Mouse (Mus musculus) intestine, embryonic 14.5 days (tissue): ENCODE data around the gene Manbal. TPM values are rescaled to one million over a fixed set of nuclear protein-coding genes. Genes with fewer than 3 reads are reported as not detected.
A peak's percentile ranks its signal among the peaks of the same experiment; 100 is the strongest.

ENCODE experiments used
- ATAC-seq: fragments of 200-750 bp; cut with Nextera tagmentation; replicated peaks from 2 replicates; pipeline ENCODE4 v1.8.0; 2017; ENCODE audit warnings: low read depth, moderate number of reproducible peaks, moderate TSS enrichment, moderate library complexity; ENCODE audit not compliant: low FRiP score, low TSS enrichment
- DNase-seq: peaks from one replicate; pipeline ENCODE4 v3.0.0-alpha.2; 2018; ENCODE audit warnings: low spot score
- H3K27ac ChIP-seq: fragments of 300-500 bp; sonication (generic); 2 replicates; pipeline ENCODE4 v1.5.1; 2014; ENCODE audit warnings: low read depth, mild to moderate bottlenecking, control low read depth
- H3K27me3 ChIP-seq: fragments of 300-500 bp; sonication (generic); replicated peaks from 2 replicates; pipeline ENCODE4 v1.6.1; 2014; ENCODE audit warnings: low read length, control low read depth; ENCODE audit not compliant: control insufficient read depth, insufficient read depth
- H3K36me3 ChIP-seq: fragments of 300-500 bp; sonication (generic); 2 replicates; pipeline ENCODE4 v1.6.1; 2014; ENCODE audit warnings: low read length, control low read depth; ENCODE audit not compliant: control insufficient read depth, insufficient read depth
- H3K4me1 ChIP-seq: fragments of 300-500 bp; sonication (generic); replicated peaks from 2 replicates; pipeline ENCODE4 v1.6.1; 2014; ENCODE audit warnings: low read length, control low read depth, mixed read lengths; ENCODE audit not compliant: control insufficient read depth, insufficient read depth
- H3K4me2 ChIP-seq: fragments of 300-500 bp; sonication (generic); 2 replicates; pipeline ENCODE4 v1.6.1; 2014; ENCODE audit warnings: low read length
- H3K4me3 ChIP-seq: fragments of 300-500 bp; sonication (generic); 2 replicates; pipeline ENCODE4 v1.5.1; 2014; ENCODE audit warnings: low read depth, low read length, control low read depth, mixed read lengths
- H3K9ac ChIP-seq: fragments of 300-500 bp; sonication (generic); 2 replicates; pipeline ENCODE4 v1.6.1; 2014; ENCODE audit warnings: mild to moderate bottlenecking, low read length
- H3K9me3 ChIP-seq: fragments of 300-500 bp; sonication (generic); 2 replicates; pipeline ENCODE4 v1.6.1; 2016; ENCODE audit warnings: low read length, control low read depth; ENCODE audit not compliant: control insufficient read depth
- WGBS: fragments of 180-500 bp; shearing (Covaris S2); extraction: QIAGEN DNeasy Blood & Tissue Kit; methylation state at CpG from one replicate; pipeline ENCODE4 v1.1.7; 2014; 5-methylcytosine and 5-hydroxymethylcytosine counted together
- polyA plus RNA-seq: library from polyadenylated mRNA; unstranded; fragments of >200 nt; fragmentation: Nextera tagmentation; extraction: Ambion mirVana; gene quantifications from 2 replicates; pipeline ENCODE4 v1.2.1, GENCODE M21; 2014

Manbal gene
- polyA plus RNA-seq, 1 experiment from 2014 or later: 43.3 TPM

- Histone ChIP-seq H3K4me3 (peak overlapping the region; percentile 62), H3K27ac (peak overlapping the region; percentile 93), H3K9me3 (no peaks in the 10 kb centered on the region), H3K9ac (peak overlapping the region; percentile 97), H3K27me3 (no peaks in the 10 kb centered on the region), H3K4me2 (peak overlapping the region; percentile 69), H3K4me1 (peaks cover 55% of the 10 kb centered on the region), H3K36me3 (peaks cover 9% of the 10 kb centered on the region)
- peak; percentile 54 for ATAC-seq
- 35% methylated on average over 11 of the region's 11 CpGs for WGBS
- DNase-seq: peak; percentile 80
Measured at GRCm38 (mm10) chr2:157422854-157423705, 55.7 kb downstream of the Manbal start.

GRCm38 (mm10) chr2:157423706-157424125, 56.3 kb downstream of the Manbal start:
- H3K36me3 ChIP-seq: peaks cover 16% of the 10 kb centered on the region
- H3K9me3 ChIP-seq: no peaks in the 10 kb centered on the region
- peaks cover 48% of the 10 kb centered on the region for H3K4me1 ChIP-seq
- ATAC-seq (no peak; the same call in 1 of the 2 replicates), DNase-seq (peak; percentile 75)
- no peaks in the 10 kb centered on the region for H3K27me3 ChIP-seq
- H3K4me3 ChIP-seq: peak overlapping the region; percentile 62
- peak overlapping the region; percentile 69 for H3K4me2 ChIP-seq
- peak overlapping the region; percentile 93 for H3K27ac ChIP-seq
- WGBS: 6% methylated on average over 21 of the region's 21 CpGs
- H3K9ac ChIP-seq: peak overlapping the region; percentile 97

GRCm38 (mm10) chr2:157424126-157424903, 56.9 kb downstream of the Manbal start:
- peak; percentile 75 for DNase-seq
- 0 out of 2 replicates have a peak, but pooled peaks have one; percentile 24 for ATAC-seq
- WGBS: under 1% methylated on average over 44 of the region's 98 CpGs
- peaks cover 22% of the 10 kb centered on the region for H3K36me3 ChIP-seq
- H3K27ac ChIP-seq: peak overlapping the region; percentile 93
- peak overlapping the region; percentile 69 for H3K4me2 ChIP-seq
- H3K4me3 ChIP-seq: peak overlapping the region; percentile 62
- H3K9ac ChIP-seq: peak overlapping the region; percentile 97
- peaks cover 45% of the 10 kb centered on the region for H3K4me1 ChIP-seq
- no peaks in the 10 kb centered on the region for H3K9me3 ChIP-seq
- no peaks in the 10 kb centered on the region for H3K27me3 ChIP-seq

GRCm38 (mm10) chr2:157424904-157425642, 57.7 kb downstream of the Manbal start:
- H3K4me1 ChIP-seq: peaks cover 45% of the 10 kb centered on the region
- WGBS: 48% methylated on average over 16 of the region's 16 CpGs
- peak; percentile 68 for DNase-seq

GRCm38 (mm10) chr2:157425643-157425988, 58.2 kb downstream of the Manbal start:
- peak overlapping the region; percentile 93 for H3K27ac ChIP-seq
- H3K27me3 ChIP-seq: no peaks in the 10 kb centered on the region
- WGBS: 74% methylated on average over 6 of the region's 6 CpGs
- ATAC-seq (0 out of 2 replicates have a peak, but pooled peaks have one; percentile 7), DNase-seq (no peak)
- peak overlapping the region; percentile 62; the same call in 1 of the 2 replicates for H3K4me3 ChIP-seq
- no peaks in the 10 kb centered on the region for H3K9me3 ChIP-seq
- peaks cover 23% of the 10 kb centered on the region for H3K36me3 ChIP-seq
- H3K4me2 ChIP-seq: peak overlapping the region; percentile 69
- 0 out of 2 replicates have a peak overlapping the region, but pooled peaks have one; percentile 11 for H3K9ac ChIP-seq
- peaks cover 49% of the 10 kb centered on the region for H3K4me1 ChIP-seq

More at GRCm38 (mm10) chr2:157424904-157425642, 57.7 kb downstream of the Manbal start:
- peak overlapping the region; percentile 93 for H3K27ac ChIP-seq
- no peaks in the 10 kb centered on the region for H3K9me3 ChIP-seq
- H3K36me3 ChIP-seq: peaks cover 23% of the 10 kb centered on the region
- ATAC-seq: 0 out of 2 replicates have a peak, but pooled peaks have one; percentile 5
- peak overlapping the region; percentile 97 for H3K9ac ChIP-seq
- peak overlapping the region; percentile 62 for H3K4me3 ChIP-seq
- peak overlapping the region; percentile 69 for H3K4me2 ChIP-seq
- H3K27me3 ChIP-seq: no peaks in the 10 kb centered on the region

GRCm38 (mm10) chr2:157426171-157426570, 58.8 kb downstream of the Manbal start:
- ATAC-seq (no peak), DNase-seq (no peak)
- Histone ChIP-seq H3K27me3 (no peaks in the 10 kb centered on the region), H3K9me3 (no peaks in the 10 kb centered on the region), H3K4me2 (peak overlapping the region; percentile 69; the same call in 1 of the 2 replicates), H3K4me1 (peaks cover 53% of the 10 kb centered on the region), H3K9ac (no peak overlapping the region), H3K36me3 (peaks cover 23% of the 10 kb centered on the region), H3K4me3 (no peak overlapping the region), H3K27ac (0 out of 2 replicates have a peak overlapping the region, but pooled peaks have one; percentile 93)
- WGBS: 80% methylated on average over 6 of the region's 6 CpGs

GRCm38 (mm10) chr2:157427164-157427563, 59.8 kb downstream of the Manbal start:
- Histone ChIP-seq H3K4me2 (no peak overlapping the region; the same call in 1 of the 2 replicates), H3K27ac (no peak overlapping the region), H3K4me1 (peaks cover 61% of the 10 kb centered on the region), H3K9me3 (no peaks in the 10 kb centered on the region), H3K4me3 (no peak overlapping the region), H3K9ac (no peak overlapping the region), H3K36me3 (peaks cover 31% of the 10 kb centered on the region), H3K27me3 (no peaks in the 10 kb centered on the region)
- ATAC-seq (no peak), DNase-seq (no peak)
- WGBS: 86% methylated on average over 5 of the region's 5 CpGs
